Mouse (Mus musculus) hindbrain, postnatal 0 days (tissue): ENCODE results near the gene Zfyve26. TPM values are rescaled to one million over a fixed set of nuclear protein-coding genes. Genes with fewer than 3 reads are reported as not detected.

Experiments used
- ATAC-seq: fragments of 200-750 bp; cut with Nextera tagmentation; 2 replicates; pipeline ENCODE4 v1.8.0; 2017; ENCODE audit warnings: mild to moderate bottlenecking, moderate TSS enrichment, moderate library complexity
- DNase-seq: peaks from one replicate; pipeline ENCODE4 v3.0.0-alpha.2; 2015; ENCODE audit warnings: low spot score
- H3K27ac ChIP-seq: fragments of 300-500 bp; sonication (generic); 2 replicates; pipeline ENCODE4 v1.5.1; 2014; ENCODE audit warnings: mild to moderate bottlenecking
- H3K27me3 ChIP-seq: fragments of 300-500 bp; sonication (generic); 2 replicates; pipeline ENCODE4 v1.6.1; 2014; ENCODE audit warnings: low read length, mixed read lengths; ENCODE audit not compliant: insufficient read depth
- H3K36me3 ChIP-seq: fragments of 300-500 bp; sonication (generic); 2 replicates; pipeline ENCODE4 v1.6.1; 2014; ENCODE audit warnings: low read length, mixed read lengths; ENCODE audit not compliant: insufficient read depth
- H3K4me1 ChIP-seq: fragments of 300-500 bp; sonication (generic); 2 replicates; pipeline ENCODE4 v1.6.1; 2014; ENCODE audit warnings: antibody characterized with exemption, low read length, mixed read lengths; ENCODE audit not compliant: insufficient read depth
- H3K4me2 ChIP-seq: fragments of 300-500 bp; sonication (generic); 2 replicates; pipeline ENCODE4 v1.6.1; 2014; ENCODE audit warnings: low read depth, mild to moderate bottlenecking, low read length, moderate library complexity, mixed read lengths
- H3K4me3 ChIP-seq: fragments of 300-500 bp; sonication (generic); 2 replicates; pipeline ENCODE4 v1.5.1; 2014; ENCODE audit warnings: low read length
- H3K9ac ChIP-seq: fragments of 300-500 bp; sonication (generic); replicated peaks from 2 replicates; pipeline ENCODE4 v1.6.1; 2014; ENCODE audit warnings: mild to moderate bottlenecking, low read length, moderate library complexity, mixed read lengths
- H3K9me3 ChIP-seq: fragments of 300-500 bp; sonication (generic); 2 replicates; pipeline ENCODE4 v1.6.1; 2016; ENCODE audit warnings: low read length, mixed read lengths
- CTCF ChIP-seq: IDR thresholded peaks from 2 replicates; pipeline ENCODE4 v1.5.1; 2016; ENCODE audit warnings: antibody characterized with exemption, control low read depth, low read depth
- WGBS: fragments of 180-500 bp; shearing (Covaris S2); extraction: QIAGEN DNeasy Blood & Tissue Kit; methylation state at CpG from one replicate; pipeline ENCODE4 v1.1.7; 2014; 5-methylcytosine and 5-hydroxymethylcytosine counted together
- polyA plus RNA-seq: library from polyadenylated mRNA; unstranded; fragments of >200 nt; fragmentation: Nextera tagmentation; extraction: Ambion mirVana; gene quantifications from 2 replicates; pipeline ENCODE4 v1.2.1, GENCODE M21; 2015
- total RNA-seq: library from RNA; depleted of rRNA; stranded (reverse); fragments of >200 nt; gene quantifications from 2 replicates; pipeline ENCODE4 v1.2.3, GENCODE M21; 2014

Gene Zfyve26
- total and polyA plus RNA-seq, 2 experiments from 2014 or later: 7.7 to 28.0 TPM

GRCm38 (mm10) chr12:79305131-79305530 lies 9.0 kb upstream of the Zfyve26 start:
- TF ChIP-seq CTCF: peak; percentile 53
- H3K9ac ChIP-seq: no peak overlapping the region
- H3K4me1 ChIP-seq: no peaks in the 10 kb centered on the region
- no peaks in the 10 kb centered on the region for H3K9me3 ChIP-seq
- peak; percentile 43 for DNase-seq
- 65% methylated on average over 1 of the region's 1 CpGs for WGBS
- H3K27ac ChIP-seq: no peak overlapping the region
- no peak for ATAC-seq
- no peaks in the 10 kb centered on the region for H3K27me3 ChIP-seq
- H3K36me3 ChIP-seq: no peaks in the 10 kb centered on the region
- no peak overlapping the region for H3K4me2 ChIP-seq
- H3K4me3 ChIP-seq: no peak overlapping the region

- Histone ChIP-seq H3K4me2 (no peak overlapping the region), H3K27ac (no peak overlapping the region), H3K4me1 (0 out of 2 replicates have a peak, but pooled peaks cover 3% of the 10 kb centered on the region), H3K9me3 (no peaks in the 10 kb centered on the region), H3K9ac (no peak overlapping the region), H3K4me3 (no peak overlapping the region), H3K36me3 (no peaks in the 10 kb centered on the region), H3K27me3 (no peaks in the 10 kb centered on the region)
- ATAC-seq: no peak
- no peak for DNase-seq
- no peak for TF ChIP-seq CTCF
- WGBS: 84% methylated on average over 9 of the region's 9 CpGs
These were observed 5.7 kb upstream of the Zfyve26 start for GRCm38 (mm10) chr12:79301802-79302201.

GRCm38 (mm10) chr12:79297884-79298636 lies 2.0 kb upstream of the Zfyve26 start:
- ATAC-seq (no peak), DNase-seq (no peak)
- Histone ChIP-seq H3K4me1 (peaks cover 6% of the 10 kb centered on the region; the same call in 1 of the 2 replicates), H3K4me3 (peak overlapping the region; percentile 50), H3K27me3 (no peaks in the 10 kb centered on the region), H3K9ac (0 out of 2 replicates have a peak overlapping the region, but pooled peaks have one; percentile 0), H3K9me3 (no peaks in the 10 kb centered on the region), H3K27ac (no peak overlapping the region), H3K4me2 (peak overlapping the region; percentile 78), H3K36me3 (no peaks in the 10 kb centered on the region)
- no peak for TF ChIP-seq CTCF
- 14% methylated on average over 15 of the region's 15 CpGs for WGBS

GRCm38 (mm10) chr12:79297121-79297576 lies 1.0 kb upstream of the Zfyve26 start, which contains the start of gene Rad51b:
Gene Rad51b (plus strand): TSS chr12:79297282.
- Histone ChIP-seq H3K27ac (peak within 1 kb of the TSS; percentile 62), H3K4me3 (peak within 1 kb of the TSS; percentile 50), H3K9me3 (no peaks in the 10 kb centered on the region), H3K4me1 (peaks cover 6% of the 10 kb centered on the region; the same call in 1 of the 2 replicates), H3K36me3 (no peaks in the 10 kb centered on the region), H3K4me2 (peak within 1 kb of the TSS; percentile 78), H3K27me3 (no peaks in the 10 kb centered on the region), H3K9ac (peak within 1 kb of the TSS; percentile 28)
- TF ChIP-seq CTCF: no peak
- ATAC-seq (peak; percentile 83), DNase-seq (peak; percentile 93)
- under 1% methylated on average over 21 of the region's 21 CpGs for WGBS

GRCm38 (mm10) chr12:79292874-79293273 lies 3.2 kb downstream of the Zfyve26 start:
- TF ChIP-seq CTCF: no peak
- Histone ChIP-seq H3K36me3 (peaks cover 6% of the 10 kb centered on the region; the same call in 1 of the 2 replicates), H3K27ac (no peak overlapping the region), H3K4me3 (no peak overlapping the region), H3K4me1 (peaks cover 6% of the 10 kb centered on the region; the same call in 1 of the 2 replicates), H3K9ac (no peak overlapping the region), H3K9me3 (no peaks in the 10 kb centered on the region), H3K4me2 (no peak overlapping the region), H3K27me3 (no peaks in the 10 kb centered on the region)
- DNase-seq (no peak), ATAC-seq (no peak)
- WGBS: 86% methylated on average over 6 of the region's 6 CpGs

- no peaks in the 10 kb centered on the region for H3K27me3 ChIP-seq
- H3K4me1 ChIP-seq: no peaks in the 10 kb centered on the region
- no peak for ATAC-seq
- no peak overlapping the region for H3K27ac ChIP-seq
- H3K36me3 ChIP-seq: peaks cover 86% of the 10 kb centered on the region
- no peak overlapping the region for H3K4me2 ChIP-seq
- H3K4me3 ChIP-seq: no peak overlapping the region
- no peak for TF ChIP-seq CTCF
- 92% methylated on average over 8 of the region's 8 CpGs for WGBS
- no peaks in the 10 kb centered on the region for H3K9me3 ChIP-seq
- no peak overlapping the region for H3K9ac ChIP-seq
- no peak for DNase-seq
These were observed 13.5 kb downstream of the Zfyve26 start for GRCm38 (mm10) chr12:79282595-79282994.
